Mouse (Mus musculus): ENCODE measurements around the gene Ccl26. TPM values are rescaled to one million over a fixed set of nuclear protein-coding genes. Genes with fewer than 3 reads are reported as not detected.

Ccl26 gene
- total RNA-seq, 2 experiments from 2014 or later = not detected

Other genes starting within 250 kb of the Ccl26 start
- gene Fkbp6, start 213.5 kb downstream of the Ccl26 start, total RNA-seq (2021) = 1 to 10 TPM in 1 of 2 experiments, under 1 TPM in 1; 0.31 to 1.1 TPM
- not detected for gene Trim50, start 210.3 kb downstream of the Ccl26 start, total RNA-seq (2021)
- gene Nsun5, start 193.6 kb downstream of the Ccl26 start, total RNA-seq (2021) = 10 to 100 TPM; 15.5 to 17.5 TPM
- 10 to 100 TPM; 11.1 to 13.6 TPM for gene Pom121, start 169.0 kb downstream of the Ccl26 start, total RNA-seq (2021)
- gene Hip1, start 18.4 kb downstream of the Ccl26 start, total RNA-seq (2021) = 10 to 100 TPM; 30.0 to 36.0 TPM
- 1 to 10 TPM; 2.1 to 2.2 TPM for gene Ccl24, start 9.5 kb upstream of the Ccl26 start, total RNA-seq (2021)
- 10 to 100 TPM; 15.5 to 17.2 TPM for gene Rhbdd2, start 69.0 kb upstream of the Ccl26 start, total RNA-seq (2021)
- gene Por, start 106.5 kb upstream of the Ccl26 start, total RNA-seq (2021) = 10 to 100 TPM; 50.7 to 65.8 TPM
- 10 to 100 TPM; 11.8 to 13.3 TPM for gene Tmem120a, start 180.9 kb upstream of the Ccl26 start, total RNA-seq (2021)
- not detected for gene Styxl1, start 214.8 kb upstream of the Ccl26 start, total RNA-seq (2021)
- gene Mdh2, start 214.9 kb upstream of the Ccl26 start, total RNA-seq (2021) = 1,000 to 10,000 TPM; 1,992 to 2,010 TPM
- not detected for gene Srrm3, start 243.3 kb upstream of the Ccl26 start, total RNA-seq (2021)

Data from heart, postnatal 25 days (tissue).